Mouse (Mus musculus) midbrain, embryonic 11.5 days (tissue): ENCODE measurements around the gene Cd48. TPM values are rescaled to one million over a fixed set of nuclear protein-coding genes. Genes with fewer than 3 reads are reported as not detected.
"Not testable (repeated sequence)": the region's sequence is repeated elsewhere in the genome, so short reads cannot be mapped to it uniquely, and the experiment has no call there.

Source experiments
- ATAC-seq: fragments of 200-750 bp; cut with Nextera tagmentation; 2 replicates; pipeline ENCODE4 v1.8.0; 2017; ENCODE audit warnings: moderate TSS enrichment, moderate library complexity; ENCODE audit not compliant: low FRiP score
- DNase-seq: peaks from one replicate; pipeline ENCODE4 v3.0.0; 2015; ENCODE audit warnings: low spot score; ENCODE audit errors: missing footprints
- H3K27ac ChIP-seq: fragments of 300-500 bp; sonication (generic); 2 replicates; pipeline ENCODE4 v1.5.1; 2014; ENCODE audit warnings: low read depth, low read length
- H3K27me3 ChIP-seq: fragments of 300-500 bp; sonication (generic); 2 replicates; pipeline ENCODE4 v1.6.1; 2014; ENCODE audit warnings: mild to moderate bottlenecking, low read length, moderate library complexity, mixed read lengths; ENCODE audit not compliant: control insufficient read depth, insufficient read depth
- H3K36me3 ChIP-seq: fragments of 300-500 bp; sonication (generic); 2 replicates; pipeline ENCODE4 v1.6.1; 2014; ENCODE audit warnings: mild to moderate bottlenecking, low read length, moderate library complexity, mixed read lengths; ENCODE audit not compliant: control insufficient read depth, insufficient read depth
- H3K4me1 ChIP-seq: fragments of 300-500 bp; sonication (generic); 2 replicates; pipeline ENCODE4 v1.6.1; 2014; ENCODE audit warnings: low read length; ENCODE audit not compliant: control insufficient read depth, insufficient read depth
- H3K4me2 ChIP-seq: fragments of 300-500 bp; sonication (generic); 2 replicates; pipeline ENCODE4 v1.6.1; 2014; ENCODE audit warnings: mild to moderate bottlenecking, moderate library complexity
- H3K4me3 ChIP-seq: fragments of 300-500 bp; sonication (generic); 2 replicates; pipeline ENCODE4 v1.5.1; 2014; ENCODE audit warnings: low read depth, low read length
- H3K9ac ChIP-seq: fragments of 300-500 bp; sonication (generic); 2 replicates; pipeline ENCODE4 v1.6.1; 2014; ENCODE audit warnings: low read length
- H3K9me3 ChIP-seq: fragments of 300-500 bp; sonication (generic); 2 replicates; pipeline ENCODE4 v1.6.1; 2016; ENCODE audit warnings: low read length; ENCODE audit not compliant: control insufficient read depth
- WGBS: fragments of 180-500 bp; shearing (Covaris S2); extraction: QIAGEN DNeasy Blood & Tissue Kit; methylation state at CpG from one replicate; pipeline ENCODE4 v1.1.7; 2014; 5-methylcytosine and 5-hydroxymethylcytosine counted together
- polyA plus RNA-seq: library from polyadenylated mRNA; unstranded; fragments of >200 nt; fragmentation: Nextera tagmentation; extraction: Ambion mirVana; gene quantifications from 2 replicates; pipeline ENCODE4 v1.2.1, GENCODE M21; 2014

Cd48 gene
- polyA plus RNA-seq, 1 experiment from 2014 or later: 0.87 TPM

GRCm38 (mm10) chr1:171674467-171674866 lies 7.3 kb upstream of the Cd48 start:
- 74% methylated on average over 1 of the region's 1 CpGs for WGBS
- no peak for DNase-seq
- H3K36me3 ChIP-seq: no peaks in the 10 kb centered on the region

GRCm38 (mm10) chr1:171677721-171678120 lies 4.1 kb upstream of the Cd48 start:
- Histone ChIP-seq H3K4me3 (no peak overlapping the region), H3K9ac (no peak overlapping the region), H3K9me3 (no peaks in the 10 kb centered on the region), H3K4me1 (no peaks in the 10 kb centered on the region), H3K4me2 (no peak overlapping the region), H3K36me3 (no peaks in the 10 kb centered on the region), H3K27me3 (no peaks in the 10 kb centered on the region), H3K27ac (no peak overlapping the region)
- ATAC-seq (no peak), DNase-seq (no peak)
- 75% methylated on average over 1 of the region's 1 CpGs for WGBS

More at GRCm38 (mm10) chr1:171674467-171674866, 7.3 kb upstream of the Cd48 start:
- H3K27me3 ChIP-seq: no peaks in the 10 kb centered on the region
- H3K9me3 ChIP-seq: no peaks in the 10 kb centered on the region
- H3K4me3 ChIP-seq: no peak overlapping the region
- no peak overlapping the region for H3K27ac ChIP-seq
- no peak overlapping the region for H3K4me2 ChIP-seq
- no peaks in the 10 kb centered on the region for H3K4me1 ChIP-seq
- no peak for ATAC-seq
- no peak overlapping the region for H3K9ac ChIP-seq

- 87% methylated on average over 7 of the region's 7 CpGs for WGBS
- Histone ChIP-seq H3K4me3 (no peak overlapping the region), H3K4me2 (no peak overlapping the region), H3K27ac (no peak overlapping the region), H3K4me1 (no peaks in the 10 kb centered on the region), H3K9me3 (no peaks in the 10 kb centered on the region), H3K9ac (no peak overlapping the region), H3K36me3 (no peaks in the 10 kb centered on the region), H3K27me3 (no peaks in the 10 kb centered on the region)
- DNase-seq: no peak
- ATAC-seq: no peak
These were observed 800 bp upstream of the Cd48 start for GRCm38 (mm10) chr1:171681009-171681408.

- H3K36me3 ChIP-seq: no peaks in the 10 kb centered on the region
- ATAC-seq (no peak), DNase-seq (no peak)
- H3K4me1 ChIP-seq: no peaks in the 10 kb centered on the region
- H3K4me2 ChIP-seq: no peak overlapping the region
- H3K9me3 ChIP-seq: no peaks in the 10 kb centered on the region
- no peak overlapping the region for H3K4me3 ChIP-seq
- WGBS: 90% methylated on average over 9 of the region's 9 CpGs
- no peak overlapping the region for H3K9ac ChIP-seq
- no peak overlapping the region for H3K27ac ChIP-seq
- H3K27me3 ChIP-seq: no peaks in the 10 kb centered on the region
These were observed 3.1 kb downstream of the Cd48 start for GRCm38 (mm10) chr1:171684923-171685322.

GRCm38 (mm10) chr1:171687320-171687719 lies 5.5 kb downstream of the Cd48 start:
- no peaks in the 10 kb centered on the region for H3K9me3 ChIP-seq
- H3K4me2 ChIP-seq: no peak overlapping the region
- WGBS: 86% methylated on average over 4 of the region's 4 CpGs
- no peak overlapping the region for H3K9ac ChIP-seq
- no peak overlapping the region for H3K27ac ChIP-seq
- H3K36me3 ChIP-seq: no peaks in the 10 kb centered on the region
- no peak for ATAC-seq
- no peaks in the 10 kb centered on the region for H3K4me1 ChIP-seq
- no peak for DNase-seq
- H3K27me3 ChIP-seq: no peaks in the 10 kb centered on the region
- H3K4me3 ChIP-seq: no peak overlapping the region

- Histone ChIP-seq H3K36me3 (no peaks in the 10 kb centered on the region), H3K27ac (no peak overlapping the region), H3K4me2 (no peak overlapping the region), H3K4me3 (no peak overlapping the region), H3K27me3 (no peaks in the 10 kb centered on the region), H3K9ac (no peak overlapping the region), H3K9me3 (no peaks in the 10 kb centered on the region), H3K4me1 (no peaks in the 10 kb centered on the region)
- no peak for DNase-seq
- WGBS: 89% methylated on average over 1 of the region's 1 CpGs
- no peak for ATAC-seq
These were observed 12.1 kb downstream of the Cd48 start for GRCm38 (mm10) chr1:171693918-171694317.

- Histone ChIP-seq H3K36me3 (no peaks in the 10 kb centered on the region), H3K27me3 (no peaks in the 10 kb centered on the region), H3K9me3 (no peaks in the 10 kb centered on the region), H3K4me2 (no peak overlapping the region), H3K4me1 (no peaks in the 10 kb centered on the region), H3K27ac (no peak overlapping the region), H3K9ac (no peak overlapping the region), H3K4me3 (no peak overlapping the region)
- peak; percentile 91 for DNase-seq
- 18% methylated on average over 6 of the region's 6 CpGs for WGBS
- peak; percentile 48; the same call in 1 of the 2 replicates for ATAC-seq
These were observed 17.2 kb downstream of the Cd48 start for GRCm38 (mm10) chr1:171698983-171699382.

- not testable (repeated sequence) for H3K27ac ChIP-seq, H3K4me1 ChIP-seq, H3K4me2 ChIP-seq, H3K27me3 ChIP-seq, H3K36me3 ChIP-seq, DNase-seq, ATAC-seq, H3K9me3 ChIP-seq, H3K4me3 ChIP-seq, H3K9ac ChIP-seq
- 95% methylated on average over 1 of the region's 1 CpGs for WGBS
These were observed 31.9 kb downstream of the Cd48 start for GRCm38 (mm10) chr1:171713736-171714135.

- ATAC-seq: no peak
- no peak overlapping the region for H3K9ac ChIP-seq
- H3K4me1 ChIP-seq: no peaks in the 10 kb centered on the region
- no peak overlapping the region for H3K27ac ChIP-seq
- H3K4me3 ChIP-seq: no peak overlapping the region
- no peaks in the 10 kb centered on the region for H3K27me3 ChIP-seq
- 85% methylated on average over 2 of the region's 2 CpGs for WGBS
- no peaks in the 10 kb centered on the region for H3K36me3 ChIP-seq
- DNase-seq: no peak
- H3K4me2 ChIP-seq: no peak overlapping the region
- no peaks in the 10 kb centered on the region for H3K9me3 ChIP-seq
These were observed 33.6 kb downstream of the Cd48 start for GRCm38 (mm10) chr1:171715434-171715833.

- DNase-seq (no peak), ATAC-seq (no peak)
- no peaks in the 10 kb centered on the region for H3K4me1 ChIP-seq
- no peaks in the 10 kb centered on the region for H3K36me3 ChIP-seq
- H3K27me3 ChIP-seq: no peaks in the 10 kb centered on the region
- H3K4me3 ChIP-seq: no peak overlapping the region
- H3K9me3 ChIP-seq: no peaks in the 10 kb centered on the region
- no peak overlapping the region for H3K27ac ChIP-seq
- H3K4me2 ChIP-seq: no peak overlapping the region
- no peak overlapping the region for H3K9ac ChIP-seq
- WGBS: 96% methylated on average over 1 of the region's 1 CpGs
These were observed 34.4 kb downstream of the Cd48 start for GRCm38 (mm10) chr1:171716232-171716631.
